Mouse (Mus musculus) lung, embryonic 15.5 days (tissue): ENCODE results near the gene Bcl2l1. TPM values are rescaled to one million over a fixed set of nuclear protein-coding genes. Genes with fewer than 3 reads are reported as not detected.

Source experiments
- ATAC-seq: fragments of 200-750 bp; cut with Nextera tagmentation; 2 replicates; pipeline ENCODE4 v1.8.0; 2017; ENCODE audit warnings: moderate number of reproducible peaks, borderline replicate concordance; ENCODE audit not compliant: low FRiP score, low TSS enrichment; ENCODE audit errors: extremely low read depth
- H3K27ac ChIP-seq: fragments of 300-500 bp; sonication (generic); 2 replicates; pipeline ENCODE4 v1.5.1; 2015; ENCODE audit warnings: moderate library complexity, mild to moderate bottlenecking, inconsistent platforms
- H3K27me3 ChIP-seq: fragments of 300-500 bp; sonication (generic); 2 replicates; pipeline ENCODE4 v1.6.1; 2015; ENCODE audit warnings: inconsistent platforms
- H3K36me3 ChIP-seq: fragments of 300-500 bp; sonication (generic); 2 replicates; pipeline ENCODE4 v1.6.1; 2015; ENCODE audit warnings: inconsistent platforms
- H3K4me1 ChIP-seq: fragments of 300-500 bp; sonication (generic); 2 replicates; pipeline ENCODE4 v1.6.1; 2015; ENCODE audit warnings: inconsistent platforms
- H3K4me2 ChIP-seq: fragments of 300-500 bp; sonication (generic); 2 replicates; pipeline ENCODE4 v1.6.1; 2015; ENCODE audit warnings: inconsistent platforms, mild to moderate bottlenecking, moderate library complexity
- H3K4me3 ChIP-seq: fragments of 300-500 bp; sonication (generic); 2 replicates; pipeline ENCODE4 v1.5.1; 2015; ENCODE audit warnings: mild to moderate bottlenecking, inconsistent platforms
- H3K9ac ChIP-seq: fragments of 300-500 bp; sonication (generic); 2 replicates; pipeline ENCODE4 v1.6.1; 2015; ENCODE audit warnings: inconsistent platforms
- H3K9me3 ChIP-seq: fragments of 300-500 bp; sonication (generic); 2 replicates; pipeline ENCODE4 v1.6.1; 2016; ENCODE audit warnings: inconsistent platforms
- WGBS: fragments of 180-500 bp; shearing (Covaris S2); methylation state at CpG from one replicate; pipeline ENCODE4 v1.1.7; 2015; 5-methylcytosine and 5-hydroxymethylcytosine counted together
- polyA plus RNA-seq: library from polyadenylated mRNA; unstranded; fragments of >200 nt; fragmentation: Nextera tagmentation; extraction: Ambion mirVana; gene quantifications from 2 replicates; pipeline ENCODE4 v1.2.1, GENCODE M21; 2015

Bcl2l1 gene
- polyA plus RNA-seq, 1 experiment from 2014 or later: 107 TPM

GRCm38 (mm10) chr2:152765045-152765674 is 66.4 kb downstream of the Bcl2l1 start:
- Histone ChIP-seq H3K4me1 (peaks cover 41% of the 10 kb centered on the region), H3K27me3 (no peaks in the 10 kb centered on the region), H3K4me3 (no peak overlapping the region), H3K9me3 (no peaks in the 10 kb centered on the region), H3K4me2 (peak overlapping the region; percentile 45), H3K36me3 (no peaks in the 10 kb centered on the region), H3K9ac (no peak overlapping the region), H3K27ac (peak overlapping the region; percentile 81)
- 34% methylated on average over 7 of the region's 7 CpGs for WGBS
- peak; percentile 15; the same call in 1 of the 2 replicates for ATAC-seq

GRCm38 (mm10) chr2:152764172-152765044 is 67.1 kb downstream of the Bcl2l1 start:
- peak overlapping the region; percentile 14; the same call in 1 of the 2 replicates for H3K4me3 ChIP-seq

GRCm38 (mm10) chr2:152763310-152763709 is 68.2 kb downstream of the Bcl2l1 start:
- Histone ChIP-seq H3K4me2 (no peak overlapping the region), H3K4me3 (no peak overlapping the region), H3K9me3 (no peaks in the 10 kb centered on the region), H3K27ac (peak overlapping the region; percentile 81), H3K27me3 (no peaks in the 10 kb centered on the region), H3K9ac (no peak overlapping the region), H3K4me1 (peaks cover 45% of the 10 kb centered on the region), H3K36me3 (no peaks in the 10 kb centered on the region)
- 64% methylated on average over 6 of the region's 6 CpGs for WGBS
- no peak for ATAC-seq

More at GRCm38 (mm10) chr2:152764172-152765044, 67.1 kb downstream of the Bcl2l1 start:
- 10% methylated on average over 14 of the region's 14 CpGs for WGBS
- H3K36me3 ChIP-seq: no peaks in the 10 kb centered on the region
- peak overlapping the region; percentile 45 for H3K4me2 ChIP-seq
- no peaks in the 10 kb centered on the region for H3K27me3 ChIP-seq
- H3K9me3 ChIP-seq: no peaks in the 10 kb centered on the region
- H3K9ac ChIP-seq: no peak overlapping the region
- ATAC-seq: no peak
- H3K27ac ChIP-seq: peak overlapping the region; percentile 81
- peaks cover 41% of the 10 kb centered on the region for H3K4me1 ChIP-seq

GRCm38 (mm10) chr2:152758351-152758750 is 73.2 kb downstream of the Bcl2l1 start:
- Histone ChIP-seq H3K4me1 (peaks cover 31% of the 10 kb centered on the region), H3K4me2 (no peak overlapping the region), H3K9ac (no peak overlapping the region), H3K27me3 (no peaks in the 10 kb centered on the region), H3K9me3 (no peaks in the 10 kb centered on the region), H3K27ac (peak overlapping the region; percentile 61), H3K36me3 (no peaks in the 10 kb centered on the region), H3K4me3 (no peak overlapping the region)
- 40% methylated on average over 4 of the region's 4 CpGs for WGBS
- ATAC-seq: no peak

GRCm38 (mm10) chr2:152757478-152757877 is 74.0 kb downstream of the Bcl2l1 start:
- Histone ChIP-seq H3K9me3 (no peaks in the 10 kb centered on the region), H3K4me2 (no peak overlapping the region), H3K27ac (no peak overlapping the region), H3K9ac (no peak overlapping the region), H3K4me3 (no peak overlapping the region), H3K4me1 (peaks cover 31% of the 10 kb centered on the region), H3K36me3 (no peaks in the 10 kb centered on the region), H3K27me3 (no peaks in the 10 kb centered on the region)
- 61% methylated on average over 2 of the region's 2 CpGs for WGBS
- no peak for ATAC-seq

- H3K4me2 ChIP-seq: no peak overlapping the region
- H3K4me1 ChIP-seq: peaks cover 31% of the 10 kb centered on the region
- H3K9ac ChIP-seq: no peak overlapping the region
- H3K27ac ChIP-seq: no peak overlapping the region
- no peaks in the 10 kb centered on the region for H3K27me3 ChIP-seq
- no peaks in the 10 kb centered on the region for H3K36me3 ChIP-seq
- H3K9me3 ChIP-seq: no peaks in the 10 kb centered on the region
- no peak overlapping the region for H3K4me3 ChIP-seq
- WGBS: 66% methylated on average over 17 of the region's 17 CpGs
- no peak for ATAC-seq
Measured at GRCm38 (mm10) chr2:152756474-152757393, 74.8 kb downstream of the Bcl2l1 start.

- 4% methylated on average over 30 of the region's 30 CpGs for WGBS
- no peak within 1 kb of the TSS for H3K27ac ChIP-seq
- peak within 1 kb of the TSS; percentile 30 for H3K9ac ChIP-seq
- ATAC-seq: peak; percentile 64; the same call in 1 of the 2 replicates
- H3K4me3 ChIP-seq: peak within 1 kb of the TSS; percentile 35
- H3K4me2 ChIP-seq: peak within 1 kb of the TSS; percentile 60
- H3K36me3 ChIP-seq: no peaks in the 10 kb centered on the region
- H3K4me1 ChIP-seq: peaks cover 31% of the 10 kb centered on the region
- H3K27me3 ChIP-seq: no peaks in the 10 kb centered on the region
- no peaks in the 10 kb centered on the region for H3K9me3 ChIP-seq
Measured at GRCm38 (mm10) chr2:152753944-152754711, 77.4 kb downstream of the Bcl2l1 start, which contains the start of gene Cox4i2. TSS of gene Cox4i2 (plus strand) at chr2:152754173.

- H3K9ac ChIP-seq: 0 out of 2 replicates have a peak overlapping the region, but pooled peaks have one; percentile 5
- peak overlapping the region; percentile 40; the same call in 1 of the 2 replicates for H3K4me2 ChIP-seq
- H3K4me3 ChIP-seq: no peak overlapping the region
- no peaks in the 10 kb centered on the region for H3K27me3 ChIP-seq
- no peaks in the 10 kb centered on the region for H3K9me3 ChIP-seq
- H3K4me1 ChIP-seq: peaks cover 49% of the 10 kb centered on the region
- 34% methylated on average over 10 of the region's 10 CpGs for whole genome bisulfite sequencing
- ATAC-seq: peak; percentile 25; the same call in 1 of the 2 replicates
- H3K27ac ChIP-seq: peak overlapping the region; percentile 96
- no peaks in the 10 kb centered on the region for H3K36me3 ChIP-seq
Measured at GRCm38 (mm10) chr2:152742435-152742834, 89.1 kb downstream of the Bcl2l1 start.

GRCm38 (mm10) chr2:152741153-152742041 is 90.1 kb downstream of the Bcl2l1 start:
- Histone ChIP-seq H3K27me3 (no peaks in the 10 kb centered on the region), H3K9ac (0 out of 2 replicates have a peak overlapping the region, but pooled peaks have one; percentile 5), H3K27ac (peak overlapping the region; percentile 96), H3K4me2 (peak overlapping the region; percentile 40), H3K4me1 (peaks cover 50% of the 10 kb centered on the region), H3K9me3 (no peaks in the 10 kb centered on the region), H3K36me3 (no peaks in the 10 kb centered on the region), H3K4me3 (peak overlapping the region; percentile 10; the same call in 1 of the 2 replicates)
- peak; percentile 41 for ATAC-seq
- WGBS: 18% methylated on average over 14 of the region's 14 CpGs

- Histone ChIP-seq H3K4me2 (no peak overlapping the region), H3K4me1 (peaks cover 50% of the 10 kb centered on the region), H3K4me3 (no peak overlapping the region), H3K36me3 (no peaks in the 10 kb centered on the region), H3K27me3 (no peaks in the 10 kb centered on the region), H3K9me3 (no peaks in the 10 kb centered on the region), H3K27ac (peak overlapping the region; percentile 96), H3K9ac (no peak overlapping the region)
- 64% methylated on average over 5 of the region's 5 CpGs for WGBS
- no peak for ATAC-seq
Measured at GRCm38 (mm10) chr2:152740490-152740889, 91.0 kb downstream of the Bcl2l1 start.
